ENCODE assay signal across 12 mouse cellular contexts in genomic region chr3:87984094-87984493, GRCm38 (mm10). TPM values are rescaled to one million over a fixed set of nuclear protein-coding genes. Genes with fewer than 3 reads are reported as not detected.
DNase-seq lines count a peak whose midpoint lies in the region; ATAC-seq and TF ChIP-seq lines count a peak whose summit lies in the region.
"Had no signal": no experiment of that assay in that cellular context is flagged by ENCODE, and none has a peak within 500 bp of the region (broad histone marks: within the 10 kb centered on the region; RNA-seq: fewer than 3 reads in every experiment).

No protein-coding gene starts in this region.

- DNase-seq in heart, postnatal 0 days (ENCODE audit: low spot score) = no peak
- DNase-seq in heart, postnatal 25 days (ENCODE audit: low spot score) = no peak
- DNase-seq in intestine, embryonic 14.5 days (ENCODE audit: low spot score) = no peak
- DNase-seq in cerebellum, postnatal 10 days = no peak
- DNase-seq in cerebellum, postnatal 4 days (ENCODE audit: low spot score in 2 of 2) = no peak
- DNase-seq: layer of hippocampus, adult 9-11 months; thymus, postnatal 36 days had no signal

- H3K27me3 ChIP-seq in heart, postnatal 0 days (ENCODE audit: control insufficient read depth, insufficient read depth, low read length) = peaks cover 13% of the 10 kb centered on the region
- H3K27me3 ChIP-seq in midbrain, embryonic 12.5 days = peaks cover 13% of the 10 kb centered on the region
- 0 out of 2 replicates have a peak, but pooled peaks cover 3% of the 10 kb centered on the region for H3K27me3 ChIP-seq in midbrain, embryonic 15.5 days (replicated peaks)
- H3K27me3 ChIP-seq in intestine, embryonic 14.5 days (replicated peaks; ENCODE audit: control insufficient read depth, insufficient read depth, low read length) = peaks cover 12% of the 10 kb centered on the region
- no peaks in the 10 kb centered on the region; the same call in 1 of the 2 replicates for H3K27me3 ChIP-seq in stomach, embryonic 16.5 days (ENCODE audit: control insufficient read depth, insufficient read depth, low read length)

- H3K27ac ChIP-seq in heart, postnatal 0 days (ENCODE audit: low read depth) = 0 out of 2 replicates have a peak overlapping the region, but pooled peaks have one; percentile 91
- H3K27ac ChIP-seq in midbrain, embryonic 12.5 days (replicated peaks) = peak overlapping the region; percentile 86; the same call in 1 of the 2 replicates
- H3K27ac ChIP-seq in midbrain, embryonic 15.5 days = no peak overlapping the region
- peak overlapping the region; percentile 97; the same call in 1 of the 2 replicates for H3K27ac ChIP-seq in intestine, embryonic 14.5 days (ENCODE audit: low read depth)
- peak overlapping the region; percentile 96 for H3K27ac ChIP-seq in stomach, embryonic 16.5 days (ENCODE audit: low read length)

- H3K4me2 ChIP-seq in heart, postnatal 0 days (ENCODE audit: low read depth, low read length) = no peak overlapping the region
- H3K4me2 ChIP-seq in midbrain, embryonic 12.5 days (replicated peaks) = 0 out of 2 replicates have a peak overlapping the region, but pooled peaks have one; percentile 37
- H3K4me2 ChIP-seq in midbrain, embryonic 15.5 days = no peak overlapping the region
- H3K4me2 ChIP-seq in intestine, embryonic 14.5 days (ENCODE audit: low read length) = no peak overlapping the region; the same call in 1 of the 2 replicates
- H3K4me2 ChIP-seq in stomach, embryonic 16.5 days (ENCODE audit: low read depth, low read length) = no peak overlapping the region; the same call in 1 of the 2 replicates

- peaks cover 57% of the 10 kb centered on the region for H3K4me1 ChIP-seq in heart, postnatal 0 days (ENCODE audit: control insufficient read depth, insufficient read depth)
- peaks cover 90% of the 10 kb centered on the region for H3K4me1 ChIP-seq in midbrain, embryonic 12.5 days
- peaks cover 57% of the 10 kb centered on the region for H3K4me1 ChIP-seq in midbrain, embryonic 15.5 days
- H3K4me1 ChIP-seq in intestine, embryonic 14.5 days (replicated peaks; ENCODE audit: control insufficient read depth, insufficient read depth, low read length) = peaks cover 61% of the 10 kb centered on the region
- peaks cover 59% of the 10 kb centered on the region for H3K4me1 ChIP-seq in stomach, embryonic 16.5 days (ENCODE audit: control insufficient read depth, insufficient read depth, low read length)

- H3K36me3 ChIP-seq in heart, postnatal 0 days (replicated peaks; ENCODE audit: control insufficient read depth, insufficient read depth, low read length) = no peaks in the 10 kb centered on the region
- peaks cover 4% of the 10 kb centered on the region; the same call in 1 of the 2 replicates for H3K36me3 ChIP-seq in midbrain, embryonic 12.5 days
- no peaks in the 10 kb centered on the region for H3K36me3 ChIP-seq in midbrain, embryonic 15.5 days (replicated peaks)
- no peaks in the 10 kb centered on the region for H3K36me3 ChIP-seq in intestine, embryonic 14.5 days (ENCODE audit: control insufficient read depth, insufficient read depth, low read length)
- no peaks in the 10 kb centered on the region for H3K36me3 ChIP-seq in stomach, embryonic 16.5 days (ENCODE audit: control insufficient read depth, insufficient read depth, low read length)
- H3K36me3 ChIP-seq: G1E had no signal

- TF ChIP-seq CTCF in heart, postnatal 0 days (IDR thresholded peaks at IDR 0.05; ENCODE audit: low read depth) = no peak

- no peak overlapping the region for H3K4me3 ChIP-seq in heart, postnatal 0 days (ENCODE audit: low read depth, low read length)
- H3K4me3 ChIP-seq in midbrain, embryonic 12.5 days = no peak overlapping the region
- H3K4me3 ChIP-seq in midbrain, embryonic 15.5 days = no peak overlapping the region
- no peak overlapping the region for H3K4me3 ChIP-seq in intestine, embryonic 14.5 days (ENCODE audit: low read depth, low read length)
- no peak overlapping the region for H3K4me3 ChIP-seq in stomach, embryonic 16.5 days (replicated peaks; ENCODE audit: low read length)

- 16% methylated on average over 3 of the region's 3 CpGs for WGBS in heart, postnatal 0 days
- 36% methylated on average over 3 of the region's 3 CpGs for WGBS in midbrain, embryonic 12.5 days
- 42% methylated on average over 3 of the region's 3 CpGs for WGBS in midbrain, embryonic 15.5 days
- 12% methylated on average over 3 of the region's 3 CpGs for WGBS in intestine, embryonic 14.5 days
- 50% methylated on average over 3 of the region's 3 CpGs for WGBS in stomach, embryonic 16.5 days

- H3K9ac ChIP-seq in heart, postnatal 0 days (replicated peaks; ENCODE audit: low read depth, low read length) = no peak overlapping the region
- H3K9ac ChIP-seq in midbrain, embryonic 12.5 days (replicated peaks) = peak overlapping the region; percentile 46; the same call in 1 of the 2 replicates
- H3K9ac ChIP-seq in midbrain, embryonic 15.5 days = no peak overlapping the region
- no peak overlapping the region for H3K9ac ChIP-seq in intestine, embryonic 14.5 days (ENCODE audit: low read length)
- H3K9ac ChIP-seq in stomach, embryonic 16.5 days (ENCODE audit: low read length) = peak overlapping the region; percentile 63; the same call in 1 of the 2 replicates

- H3K9me3 ChIP-seq in heart, postnatal 0 days (replicated peaks; ENCODE audit: control insufficient read depth, low read length) = no peaks in the 10 kb centered on the region
- no peaks in the 10 kb centered on the region for H3K9me3 ChIP-seq in midbrain, embryonic 12.5 days
- no peaks in the 10 kb centered on the region for H3K9me3 ChIP-seq in midbrain, embryonic 15.5 days
- no peaks in the 10 kb centered on the region for H3K9me3 ChIP-seq in intestine, embryonic 14.5 days (ENCODE audit: control insufficient read depth, low read length)
- no peaks in the 10 kb centered on the region for H3K9me3 ChIP-seq in stomach, embryonic 16.5 days (replicated peaks; ENCODE audit: control insufficient read depth, low read length)
- H3K9me3 ChIP-seq: G1E had no signal

- TF ChIP-seq EP300 in heart, postnatal 0 days (IDR thresholded peaks at IDR 0.05; ENCODE audit: low read depth) = no peak

- ATAC-seq in heart, postnatal 0 days (ENCODE audit: insufficient read depth, low read depth) = no peak
- ATAC-seq in midbrain, embryonic 12.5 days (ENCODE audit: low FRiP score, low read depth) = no peak
- no peak for ATAC-seq in midbrain, embryonic 15.5 days (replicated peaks)
- no peak for ATAC-seq in intestine, embryonic 14.5 days (replicated peaks; ENCODE audit: low FRiP score, low TSS enrichment, low read depth)
- ATAC-seq in stomach, embryonic 16.5 days (ENCODE audit: insufficient read depth, low FRiP score) = no peak

- intact Hi-C loops in heart, postnatal 25 days (cut with DNase I) = loop anchor here (10.0 kb wide), 1 partner anchor 219 kb away; no protein-coding TSS in a partner anchor

RNA-seq across cellular contexts. Expression of gene Nes, which starts 13.2 kb away (rescaled TPM):
- 17.2 and 35.7 TPM in 2 replicates for total RNA-seq in heart, postnatal 0 days (2014; rRNA removed; ENCODE audit: low replicate concordance)
- 9.1 and 9.9 TPM in 2 replicates for polyA plus RNA-seq in heart, postnatal 0 days (2015; fragmentation: Nextera tagmentation; extraction: Ambion mirVana)
- total RNA-seq in heart, postnatal 25 days (2021) = 10 to 100 TPM; 20.9 to 25.1 TPM
- polyA plus RNA-seq in midbrain, embryonic 12.5 days (2016; fragmentation: Nextera tagmentation; extraction: Ambion mirVana) = 183 and 196 TPM in 2 replicates
- 33.0 and 40.7 TPM in 2 replicates for polyA plus RNA-seq in midbrain, embryonic 15.5 days (2015; fragmentation: Nextera tagmentation; extraction: Ambion mirVana)
- 11.9 and 13.4 TPM in 2 replicates for polyA plus RNA-seq in intestine, embryonic 14.5 days (2014; fragmentation: Nextera tagmentation; extraction: Ambion mirVana)
- 7.7 and 10.2 TPM in 2 replicates for polyA plus RNA-seq in stomach, embryonic 16.5 days (2015; fragmentation: Nextera tagmentation; extraction: Ambion mirVana)

RNA-seq across cellular contexts. Expression of gene Bcan, which starts 15.9 kb away (rescaled TPM):
- total RNA-seq in heart, postnatal 0 days (2014; rRNA removed; ENCODE audit: low replicate concordance) = not detected in 2 replicates
- 0.04 TPM in 1 of 2 replicates, not detected in the other for polyA plus RNA-seq in heart, postnatal 0 days (2015; fragmentation: Nextera tagmentation; extraction: Ambion mirVana)
- total RNA-seq in heart, postnatal 25 days (2021) = under 1 TPM; 0.14 to 0.26 TPM
- polyA plus RNA-seq in midbrain, embryonic 12.5 days (2016; fragmentation: Nextera tagmentation; extraction: Ambion mirVana) = 0.63 and 1.1 TPM in 2 replicates
- polyA plus RNA-seq in midbrain, embryonic 15.5 days (2015; fragmentation: Nextera tagmentation; extraction: Ambion mirVana) = 53.4 and 62.8 TPM in 2 replicates
- polyA plus RNA-seq in intestine, embryonic 14.5 days (2014; fragmentation: Nextera tagmentation; extraction: Ambion mirVana) = 0.26 and 0.73 TPM in 2 replicates
- polyA plus RNA-seq in stomach, embryonic 16.5 days (2015; fragmentation: Nextera tagmentation; extraction: Ambion mirVana) = 0.34 and 0.52 TPM in 2 replicates
- total RNA-seq: G1E had no signal
- polyA plus RNA-seq: G1E; spleen, adult 2 months had no signal

RNA-seq across cellular contexts. Expression of gene Crabp2, which starts 35.6 kb away (rescaled TPM):
- total RNA-seq in heart, postnatal 0 days (2014; rRNA removed; ENCODE audit: low replicate concordance) = 0.53 TPM in 1 of 2 replicates, not detected in the other
- polyA plus RNA-seq in heart, postnatal 0 days (2015; fragmentation: Nextera tagmentation; extraction: Ambion mirVana) = 0.37 and 0.62 TPM in 2 replicates
- total RNA-seq in heart, postnatal 25 days (2021) = not detected
- 291 and 335 TPM in 2 replicates for polyA plus RNA-seq in midbrain, embryonic 12.5 days (2016; fragmentation: Nextera tagmentation; extraction: Ambion mirVana)
- polyA plus RNA-seq in midbrain, embryonic 15.5 days (2015; fragmentation: Nextera tagmentation; extraction: Ambion mirVana) = 44.8 and 52.1 TPM in 2 replicates
- 9.7 and 14.4 TPM in 2 replicates for polyA plus RNA-seq in intestine, embryonic 14.5 days (2014; fragmentation: Nextera tagmentation; extraction: Ambion mirVana)
- 29.4 and 43.3 TPM in 2 replicates for polyA plus RNA-seq in stomach, embryonic 16.5 days (2015; fragmentation: Nextera tagmentation; extraction: Ambion mirVana)
- polyA plus RNA-seq: G1E had no signal

RNA-seq across cellular contexts. Expression of gene Hapln2, which starts 43.3 kb away (rescaled TPM):
- total RNA-seq in heart, postnatal 0 days (2014; rRNA removed; ENCODE audit: low replicate concordance) = not detected in 2 replicates
- polyA plus RNA-seq in heart, postnatal 0 days (2015; fragmentation: Nextera tagmentation; extraction: Ambion mirVana) = 0.10 and 0.15 TPM in 2 replicates
- not detected for total RNA-seq in heart, postnatal 25 days (2021)
- polyA plus RNA-seq in midbrain, embryonic 12.5 days (2016; fragmentation: Nextera tagmentation; extraction: Ambion mirVana) = 0.13 and 0.43 TPM in 2 replicates
- polyA plus RNA-seq in midbrain, embryonic 15.5 days (2015; fragmentation: Nextera tagmentation; extraction: Ambion mirVana) = 0.71 and 0.82 TPM in 2 replicates
- polyA plus RNA-seq in intestine, embryonic 14.5 days (2014; fragmentation: Nextera tagmentation; extraction: Ambion mirVana) = 0.13 TPM in 1 of 2 replicates, not detected in the other
- 0.18 TPM in 1 of 2 replicates, not detected in the other for polyA plus RNA-seq in stomach, embryonic 16.5 days (2015; fragmentation: Nextera tagmentation; extraction: Ambion mirVana)
- total RNA-seq: G1E had no signal
- polyA plus RNA-seq: G1E; spleen, adult 2 months had no signal

RNA-seq across cellular contexts. Expression of gene Rrnad1, which starts 53.6 kb away (rescaled TPM):
- 14.5 and 56.8 TPM in 2 replicates for total RNA-seq in heart, postnatal 0 days (2014; rRNA removed; ENCODE audit: low replicate concordance)
- polyA plus RNA-seq in heart, postnatal 0 days (2015; fragmentation: Nextera tagmentation; extraction: Ambion mirVana) = 7.9 and 8.0 TPM in 2 replicates
- 1 to 10 TPM; 6.0 to 6.1 TPM for total RNA-seq in heart, postnatal 25 days (2021)
- 23.5 and 24.2 TPM in 2 replicates for polyA plus RNA-seq in midbrain, embryonic 12.5 days (2016; fragmentation: Nextera tagmentation; extraction: Ambion mirVana)
- polyA plus RNA-seq in midbrain, embryonic 15.5 days (2015; fragmentation: Nextera tagmentation; extraction: Ambion mirVana) = 23.0 and 23.2 TPM in 2 replicates
- 17.9 and 21.8 TPM in 2 replicates for polyA plus RNA-seq in intestine, embryonic 14.5 days (2014; fragmentation: Nextera tagmentation; extraction: Ambion mirVana)
- 19.8 and 20.3 TPM in 2 replicates for polyA plus RNA-seq in stomach, embryonic 16.5 days (2015; fragmentation: Nextera tagmentation; extraction: Ambion mirVana)

Comparison
In these comparisons a context has a peak if more than half of its experiments do, and no peak if none do; other contexts are left out.
1. H3K9ac ChIP-seq: peak in midbrain, embryonic 12.5 days (single experiment) and stomach, embryonic 16.5 days (single experiment); none in heart, postnatal 0 days (single experiment), midbrain, embryonic 15.5 days (single experiment) and intestine, embryonic 14.5 days (single experiment).
2. RNA of gene Bcan, which starts 15.9 kb away (polyA plus RNA-seq): 53.4 to 62.8 TPM in midbrain, embryonic 15.5 days; 0.26 to 0.73 TPM in intestine, embryonic 14.5 days, 0.63 to 1.1 TPM in midbrain, embryonic 12.5 days, 0.34 to 0.52 TPM in stomach, embryonic 16.5 days and 0.04 TPM in heart, postnatal 0 days; every median in the first group is over 10 times any median in the second.